ENCODE assay signal across 21 mouse cellular contexts in genomic region chr13:69502157-69502750, GRCm38 (mm10). TPM values are rescaled to one million over a fixed set of nuclear protein-coding genes. Genes with fewer than 3 reads are reported as not detected.
DNase-seq lines count a peak whose midpoint lies in the region; ATAC-seq and TF ChIP-seq lines count a peak whose summit lies in the region.
"Had no signal": no experiment of that assay in that cellular context is flagged by ENCODE, and none has a peak within 500 bp of the region (broad histone marks: within the 10 kb centered on the region; RNA-seq: fewer than 3 reads in every experiment).

No protein-coding gene starts in this region.

- no peak overlapping the region for H3K4me2 ChIP-seq in limb, embryonic 12.5 days
- H3K4me2 ChIP-seq in intestine, postnatal 0 days (replicated peaks; ENCODE audit: low read depth) = peak overlapping the region; percentile 25; the same call in 1 of the 2 replicates
- peak overlapping the region; percentile 29 for H3K4me2 ChIP-seq in liver, embryonic 16.5 days (ENCODE audit: low read depth, low read length)
- H3K4me2 ChIP-seq: heart, embryonic 13.5 days; limb, embryonic 13.5 days; lung, embryonic 15.5 days; midbrain, embryonic 13.5 days; neural tube, embryonic 12.5 days; stomach, embryonic 15.5 days had no signal

- H3K4me1 ChIP-seq in limb, embryonic 12.5 days (replicated peaks) = no peaks in the 10 kb centered on the region
- H3K4me1 ChIP-seq in limb, embryonic 10.5 days = no peaks in the 10 kb centered on the region
- no peaks in the 10 kb centered on the region for H3K4me1 ChIP-seq in intestine, postnatal 0 days (replicated peaks; ENCODE audit: control insufficient read depth, insufficient read depth, low read length)
- H3K4me1 ChIP-seq in liver, embryonic 16.5 days (ENCODE audit: control insufficient read depth, low read depth, low read length) = peaks cover 28% of the 10 kb centered on the region
- H3K4me1 ChIP-seq in embryonic facial prominence, embryonic 10.5 days = no peaks in the 10 kb centered on the region
- H3K4me1 ChIP-seq: forebrain, embryonic 10.5 days; limb, embryonic 13.5 days; lung, embryonic 15.5 days; midbrain, embryonic 13.5 days; neural tube, embryonic 12.5 days; stomach, embryonic 15.5 days had no signal

- no peak for DNase-seq in limb, embryonic 10.5 days (ENCODE audit: low spot score)
- DNase-seq in testis, postnatal 14 days (ENCODE audit: low spot score) = no peak
- DNase-seq in embryonic facial prominence, embryonic 10.5 days (ENCODE audit: low spot score) = no peak
- DNase-seq in embryo, embryonic 10.5 days (ENCODE audit: low spot score) = no peak
- DNase-seq: cerebellum, adult 9-10 months; forebrain, postnatal 0 days; heart, adult 11 months; heart, postnatal 4 days; kidney, postnatal 36 days; thymus, adult 2 months had no signal

- WGBS in limb, embryonic 12.5 days = 94% methylated on average over 14 of the region's 14 CpGs
- WGBS in limb, embryonic 10.5 days = 96% methylated on average over 14 of the region's 14 CpGs
- WGBS in intestine, postnatal 0 days = 69% methylated on average over 14 of the region's 14 CpGs
- 57% methylated on average over 14 of the region's 14 CpGs for WGBS in liver, embryonic 16.5 days (ENCODE audit: insufficient replicate concordance)
- 94% methylated on average over 14 of the region's 14 CpGs for WGBS in embryonic facial prominence, embryonic 10.5 days

- H3K4me3 ChIP-seq in limb, embryonic 12.5 days (replicated peaks) = no peak overlapping the region
- no peak overlapping the region for H3K4me3 ChIP-seq in limb, embryonic 10.5 days
- no peak overlapping the region for H3K4me3 ChIP-seq in intestine, postnatal 0 days (ENCODE audit: low read depth, low read length)
- no peak overlapping the region for H3K4me3 ChIP-seq in liver, embryonic 16.5 days (ENCODE audit: low read depth, low read length)
- no peak overlapping the region for H3K4me3 ChIP-seq in embryonic facial prominence, embryonic 10.5 days
- H3K4me3 ChIP-seq: forebrain, embryonic 10.5 days; heart, embryonic 13.5 days; limb, embryonic 13.5 days; lung, embryonic 15.5 days; midbrain, embryonic 13.5 days; neural tube, embryonic 12.5 days; stomach, embryonic 15.5 days had no signal

- no peaks in the 10 kb centered on the region for H3K27me3 ChIP-seq in limb, embryonic 12.5 days
- no peaks in the 10 kb centered on the region for H3K27me3 ChIP-seq in limb, embryonic 10.5 days (ENCODE audit: low read depth, poor library complexity, severe bottlenecking)
- H3K27me3 ChIP-seq in intestine, postnatal 0 days (replicated peaks; ENCODE audit: control insufficient read depth, insufficient read depth, low read length) = no peaks in the 10 kb centered on the region
- H3K27me3 ChIP-seq in liver, embryonic 16.5 days (ENCODE audit: control insufficient read depth, insufficient read depth, low read depth, low read length) = no peaks in the 10 kb centered on the region
- H3K27me3 ChIP-seq in embryonic facial prominence, embryonic 10.5 days (replicated peaks; ENCODE audit: low read depth, poor library complexity, severe bottlenecking) = no peaks in the 10 kb centered on the region
- H3K27me3 ChIP-seq: heart, embryonic 13.5 days; limb, embryonic 13.5 days; lung, embryonic 15.5 days; midbrain, embryonic 13.5 days; neural tube, embryonic 12.5 days; stomach, embryonic 15.5 days had no signal

- no peak overlapping the region for H3K27ac ChIP-seq in limb, embryonic 12.5 days
- no peak overlapping the region for H3K27ac ChIP-seq in limb, embryonic 10.5 days
- no peak overlapping the region; the same call in 1 of the 2 replicates for H3K27ac ChIP-seq in intestine, postnatal 0 days (ENCODE audit: low read depth, low read length)
- H3K27ac ChIP-seq in liver, embryonic 16.5 days (ENCODE audit: low read length) = no peak overlapping the region
- H3K27ac ChIP-seq in embryonic facial prominence, embryonic 10.5 days (replicated peaks) = no peak overlapping the region
- H3K27ac ChIP-seq: forebrain, embryonic 10.5 days; heart, embryonic 13.5 days; limb, embryonic 13.5 days; lung, embryonic 15.5 days; midbrain, embryonic 13.5 days; neural tube, embryonic 12.5 days; stomach, embryonic 15.5 days had no signal

- no peak overlapping the region for H3K9ac ChIP-seq in limb, embryonic 12.5 days (replicated peaks)
- no peak overlapping the region for H3K9ac ChIP-seq in intestine, postnatal 0 days (ENCODE audit: low read depth, low read length)
- no peak overlapping the region for H3K9ac ChIP-seq in liver, embryonic 16.5 days (ENCODE audit: low read depth, low read length)
- H3K9ac ChIP-seq: forebrain, postnatal 0 days; heart, embryonic 13.5 days; limb, embryonic 13.5 days; lung, embryonic 15.5 days; midbrain, embryonic 13.5 days; neural tube, embryonic 12.5 days; stomach, embryonic 15.5 days had no signal

- peaks cover 100% of the 10 kb centered on the region for H3K36me3 ChIP-seq in limb, embryonic 12.5 days
- peaks cover 100% of the 10 kb centered on the region for H3K36me3 ChIP-seq in limb, embryonic 10.5 days
- peaks cover 82% of the 10 kb centered on the region for H3K36me3 ChIP-seq in intestine, postnatal 0 days (ENCODE audit: control insufficient read depth, insufficient read depth)
- H3K36me3 ChIP-seq in liver, embryonic 16.5 days (ENCODE audit: control insufficient read depth, insufficient read depth) = peaks cover 58% of the 10 kb centered on the region
- peaks cover 100% of the 10 kb centered on the region for H3K36me3 ChIP-seq in embryonic facial prominence, embryonic 10.5 days (replicated peaks)

- no peak for TF ChIP-seq CTCF in intestine, postnatal 0 days (IDR thresholded peaks at IDR 0.05; ENCODE audit: low read depth)

- ATAC-seq in limb, embryonic 12.5 days (ENCODE audit: insufficient number of reproducible peaks, insufficient read depth, low FRiP score, low TSS enrichment, low read depth) = 0 out of 2 replicates have a peak, but pooled peaks have one; percentile 28
- peak; percentile 41; the same call in 1 of the 2 replicates for ATAC-seq in intestine, postnatal 0 days
- ATAC-seq in liver, embryonic 16.5 days (ENCODE audit: low read depth) = peak; percentile 74
- ATAC-seq: forebrain, postnatal 0 days; hindbrain, embryonic 16.5 days; midbrain, embryonic 13.5 days had no signal

- no peaks in the 10 kb centered on the region for H3K9me3 ChIP-seq in limb, embryonic 12.5 days
- H3K9me3 ChIP-seq in limb, embryonic 10.5 days (replicated peaks) = no peaks in the 10 kb centered on the region
- no peaks in the 10 kb centered on the region for H3K9me3 ChIP-seq in intestine, postnatal 0 days (ENCODE audit: control insufficient read depth)
- H3K9me3 ChIP-seq in liver, embryonic 16.5 days (replicated peaks; ENCODE audit: control insufficient read depth, low read length) = no peaks in the 10 kb centered on the region
- H3K9me3 ChIP-seq in embryonic facial prominence, embryonic 10.5 days = no peaks in the 10 kb centered on the region
- H3K9me3 ChIP-seq: forebrain, embryonic 10.5 days; heart, embryonic 13.5 days; limb, embryonic 13.5 days; lung, embryonic 15.5 days; midbrain, embryonic 13.5 days; neural tube, embryonic 12.5 days; stomach, embryonic 15.5 days had no signal

RNA-seq across cellular contexts. Expression of gene Nsun2, which starts 31.3 kb away (rescaled TPM):
- polyA plus RNA-seq in limb, embryonic 12.5 days (2016; fragmentation: Nextera tagmentation; extraction: Ambion mirVana) = 130 and 131 TPM in 2 replicates
- 172 and 198 TPM in 2 replicates for polyA plus RNA-seq in limb, embryonic 10.5 days (2016; fragmentation: Nextera tagmentation; extraction: Ambion mirVana)
- 35.0 and 38.8 TPM in 2 replicates for polyA plus RNA-seq in intestine, postnatal 0 days (2015; fragmentation: Nextera tagmentation; extraction: Ambion mirVana)
- 71.2 and 77.1 TPM in 2 replicates for polyA plus RNA-seq in liver, embryonic 16.5 days (2015; fragmentation: Nextera tagmentation; extraction: Ambion mirVana)
- 166 and 173 TPM in 2 replicates for polyA plus RNA-seq in embryonic facial prominence, embryonic 10.5 days (2016; fragmentation: Nextera tagmentation; extraction: Ambion mirVana)

RNA-seq across cellular contexts. Expression of gene Tent4a, which starts 32.2 kb away (rescaled TPM):
- polyA plus RNA-seq in limb, embryonic 12.5 days (2016; fragmentation: Nextera tagmentation; extraction: Ambion mirVana) = 6.3 and 7.3 TPM in 2 replicates
- 6.0 TPM in 2 replicates for polyA plus RNA-seq in limb, embryonic 10.5 days (2016; fragmentation: Nextera tagmentation; extraction: Ambion mirVana)
- polyA plus RNA-seq in intestine, postnatal 0 days (2015; fragmentation: Nextera tagmentation; extraction: Ambion mirVana) = 2.3 and 2.7 TPM in 2 replicates
- polyA plus RNA-seq in liver, embryonic 16.5 days (2015; fragmentation: Nextera tagmentation; extraction: Ambion mirVana) = 1.5 and 2.0 TPM in 2 replicates
- 5.0 TPM in 2 replicates for polyA plus RNA-seq in embryonic facial prominence, embryonic 10.5 days (2016; fragmentation: Nextera tagmentation; extraction: Ambion mirVana)
